Mouse (Mus musculus) G1E (cell line): ENCODE measurements around the gene Bach1.

ENCODE experiments used
- CTCF ChIP-seq: IDR thresholded peaks from 2 replicates; pipeline ENCODE4 v1.5.1; 2012; ENCODE audit warnings: low read depth, low read length, inconsistent platforms, mixed read lengths
- GATA1 ChIP-seq: IDR thresholded peaks from 2 replicates; pipeline ENCODE4 v1.6.1; 2012; ENCODE audit warnings: borderline replicate concordance, low read length, inconsistent platforms, mixed read lengths
- GATA2 ChIP-seq: IDR thresholded peaks from 2 replicates; pipeline ENCODE4 v1.6.1; 2012; ENCODE audit warnings: low read depth, low read length, inconsistent platforms, borderline replicate concordance
- TAL1 ChIP-seq: conservative IDR thresholded peaks from 2 replicates; pipeline ENCODE4 v1.6.1; 2012; ENCODE audit warnings: low read depth, low read length, inconsistent platforms, mixed read lengths

GRCm38 (mm10) chr16:87744338-87744737 is 45.6 kb downstream of the Bach1 start:
- TF ChIP-seq CTCF (no peak), GATA1 (no peak), TAL1 (no peak), GATA2 (no peak)
